Mouse (Mus musculus): ENCODE measurements around the gene Kalrn.

Kalrn gene

DNA sequence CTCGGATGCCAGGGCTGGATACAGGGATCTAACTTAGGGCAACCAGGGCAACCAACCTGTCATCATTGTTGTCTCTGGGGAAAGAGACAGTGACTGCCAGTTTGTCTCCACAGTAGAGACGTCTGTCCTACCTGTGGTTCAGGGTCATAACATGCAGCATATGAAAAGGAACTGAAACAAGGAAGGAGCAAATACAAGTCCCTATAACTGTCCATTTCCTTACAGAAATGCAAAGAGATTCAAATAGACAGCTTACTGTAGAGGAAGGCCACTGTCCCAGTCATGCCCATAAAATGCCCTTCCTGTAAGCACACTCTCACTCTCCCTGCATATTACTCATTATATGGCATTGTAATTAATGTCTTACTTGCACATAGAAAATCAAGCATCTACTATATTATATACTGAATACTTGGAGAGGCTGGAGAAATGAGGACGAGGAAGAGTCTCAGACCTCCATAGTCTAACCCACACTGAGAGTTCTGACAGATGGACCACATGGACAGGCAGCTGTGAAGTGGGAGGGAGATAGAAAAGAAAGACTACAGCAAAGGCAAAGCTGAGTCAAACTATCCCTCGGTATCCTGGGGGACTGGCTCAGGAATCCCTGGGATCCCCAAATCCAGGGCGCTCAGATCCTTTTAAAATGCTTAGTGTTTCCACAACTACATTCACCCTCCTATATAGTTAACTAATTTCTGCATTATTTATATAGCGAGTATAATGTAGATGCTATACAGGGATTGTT lies 530.1 kb downstream of the Kalrn start:
- DNase-seq (ENCODE audit: low read depth, low spot score) = no peak

- DNase-seq (ENCODE audit: low read depth, low spot score) = no peak
Measured at GRCm38 (mm10) chr16:34042586-34042985, 530.7 kb downstream of the Kalrn start.

DNA sequence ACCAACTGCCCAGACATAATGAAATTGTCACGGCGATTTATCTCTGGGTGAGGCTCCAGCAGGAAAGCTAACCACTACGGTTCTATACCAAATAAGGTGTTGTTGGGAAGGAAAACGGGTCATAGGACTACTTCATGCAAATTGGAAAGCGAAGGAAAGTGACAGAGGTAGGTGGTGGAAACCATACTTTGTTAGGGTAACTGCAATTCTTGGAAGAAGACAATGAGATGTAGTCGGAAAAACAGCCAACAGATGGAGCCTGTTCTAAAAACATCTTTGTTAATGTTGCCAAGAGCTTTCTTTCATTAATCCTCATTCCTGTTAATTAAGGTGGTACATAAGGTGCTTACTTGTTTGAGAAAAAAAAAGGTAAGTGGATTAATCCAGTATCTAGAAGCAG lies 533.1 kb downstream of the Kalrn start:
- no peak for DNase-seq (ENCODE audit: low read depth, low spot score)

GRCm38 (mm10) chr16:34039736-34040135 lies 533.6 kb downstream of the Kalrn start:
- DNase-seq (ENCODE audit: low read depth, low spot score) = no peak

DNA sequence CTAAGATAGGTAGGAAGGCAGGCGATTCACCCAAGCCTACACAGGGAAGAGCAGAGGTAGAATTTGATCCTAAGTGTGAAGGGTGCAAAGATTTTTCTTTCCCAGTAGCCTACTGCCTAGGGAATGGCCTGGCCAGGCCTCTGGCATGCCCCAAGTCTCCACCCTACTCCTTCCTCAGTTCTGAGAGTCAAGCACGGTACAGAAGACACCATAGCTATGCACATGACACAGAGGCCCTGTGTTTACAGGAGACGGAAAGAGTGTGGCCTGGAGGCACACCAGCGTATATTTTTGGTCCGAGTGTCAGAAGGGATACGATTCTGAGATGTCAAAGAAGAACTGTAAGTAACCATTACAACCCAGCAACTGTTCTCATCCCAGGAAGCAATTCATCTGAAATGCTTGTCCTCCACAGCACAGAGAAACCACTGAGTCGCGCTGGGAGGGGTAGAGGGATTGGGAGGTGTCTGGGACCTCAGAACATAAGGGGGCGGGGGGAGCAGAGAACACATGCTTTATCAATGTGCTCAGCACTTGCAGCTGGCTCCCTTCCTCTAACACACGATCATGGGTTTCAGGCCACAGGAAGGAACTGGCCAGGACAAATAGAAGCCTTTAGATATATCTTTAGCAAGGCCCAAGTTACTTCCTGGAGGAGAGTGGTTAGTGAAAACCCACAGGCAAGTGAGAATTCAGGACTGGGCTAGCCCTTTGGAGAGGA lies 536.8 kb downstream of the Kalrn start:
- no peak for DNase-seq (ENCODE audit: low read depth, low spot score)

DNA sequence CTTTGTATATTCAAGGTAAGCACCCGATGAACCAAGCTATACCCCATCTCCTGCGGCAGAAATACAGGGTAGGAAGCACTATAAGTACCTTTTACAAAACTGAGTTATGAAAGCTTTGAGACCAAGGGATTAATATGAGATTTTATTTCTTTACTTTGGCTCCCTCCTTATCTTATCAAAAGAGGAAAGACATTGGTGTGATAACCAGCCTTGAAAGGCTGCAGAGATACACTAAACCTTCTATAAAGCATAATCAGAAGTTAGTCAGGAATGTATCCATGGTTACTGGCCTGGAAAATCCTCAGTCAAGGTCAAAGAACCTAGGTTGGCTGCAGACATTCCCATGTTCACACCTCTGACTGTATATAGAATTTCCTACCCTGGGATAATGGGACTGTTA lies 537.6 kb downstream of the Kalrn start:
- DNase-seq (ENCODE audit: low read depth, low spot score) = no peak

GRCm38 (mm10) chr16:34034267-34034666 lies 539.1 kb downstream of the Kalrn start:
- DNase-seq (ENCODE audit: low read depth, low spot score) = no peak

- DNase-seq (ENCODE audit: low read depth, low spot score) = no peak
Measured at GRCm38 (mm10) chr16:34032011-34032645, 541.2 kb downstream of the Kalrn start.

GRCm38 (mm10) chr16:34031565-34031964 lies 541.8 kb downstream of the Kalrn start:
- no peak for DNase-seq (ENCODE audit: low read depth, low spot score)

GRCm38 (mm10) chr16:34030379-34030778 lies 543.0 kb downstream of the Kalrn start:
- peak; percentile 21 for DNase-seq (ENCODE audit: low read depth, low spot score)

- no peak for DNase-seq (ENCODE audit: low read depth, low spot score)
Measured at GRCm38 (mm10) chr16:34029790-34030189, 543.5 kb downstream of the Kalrn start.

GRCm38 (mm10) chr16:34017241-34017640 lies 556.1 kb downstream of the Kalrn start:
- DNase-seq (ENCODE audit: low read depth, low spot score) = no peak

- DNase-seq (ENCODE audit: low read depth, low spot score) = no peak
Measured at GRCm38 (mm10) chr16:34011991-34012845, 561.1 kb downstream of the Kalrn start.

GRCm38 (mm10) chr16:34009567-34009966 lies 563.8 kb downstream of the Kalrn start:
- no peak for DNase-seq (ENCODE audit: low read depth, low spot score)

- no peak for DNase-seq (ENCODE audit: low read depth, low spot score)
Measured at GRCm38 (mm10) chr16:34005986-34006385, 567.3 kb downstream of the Kalrn start.

GRCm38 (mm10) chr16:34004128-34004578 lies 569.2 kb downstream of the Kalrn start:
- DNase-seq (ENCODE audit: low read depth, low spot score) = no peak

DNA sequence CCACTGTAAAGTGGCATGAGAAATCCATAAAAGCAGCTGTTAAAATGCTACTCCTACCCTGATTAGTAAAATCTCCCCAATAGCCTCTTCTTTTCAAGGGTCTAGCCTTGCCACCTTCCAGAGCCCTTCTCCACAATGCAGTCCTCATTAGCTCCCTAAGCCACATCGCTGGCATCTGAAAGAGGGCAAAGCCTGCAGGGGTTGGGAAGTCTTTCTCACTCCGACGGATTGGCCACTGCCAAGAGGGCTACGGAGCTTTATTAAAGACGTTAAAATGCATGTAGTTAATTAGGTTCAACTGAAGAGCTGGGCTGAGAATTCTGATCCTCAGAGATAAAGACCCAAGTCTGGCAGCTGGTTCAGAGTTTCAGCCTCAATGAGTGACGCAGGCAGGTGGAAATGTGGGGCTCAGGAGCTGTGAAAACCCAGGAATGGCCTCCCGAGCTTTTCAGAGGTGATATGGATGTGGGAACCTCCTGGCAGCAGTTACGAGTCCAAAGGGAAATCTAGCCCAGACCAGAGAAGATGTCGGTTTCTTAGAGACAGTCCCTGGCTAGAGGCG lies 569.7 kb downstream of the Kalrn start:
- no peak for DNase-seq (ENCODE audit: low read depth, low spot score)

GRCm38 (mm10) chr16:34000715-34001114 lies 572.6 kb downstream of the Kalrn start:
- DNase-seq (ENCODE audit: low read depth, low spot score) = no peak

DNA sequence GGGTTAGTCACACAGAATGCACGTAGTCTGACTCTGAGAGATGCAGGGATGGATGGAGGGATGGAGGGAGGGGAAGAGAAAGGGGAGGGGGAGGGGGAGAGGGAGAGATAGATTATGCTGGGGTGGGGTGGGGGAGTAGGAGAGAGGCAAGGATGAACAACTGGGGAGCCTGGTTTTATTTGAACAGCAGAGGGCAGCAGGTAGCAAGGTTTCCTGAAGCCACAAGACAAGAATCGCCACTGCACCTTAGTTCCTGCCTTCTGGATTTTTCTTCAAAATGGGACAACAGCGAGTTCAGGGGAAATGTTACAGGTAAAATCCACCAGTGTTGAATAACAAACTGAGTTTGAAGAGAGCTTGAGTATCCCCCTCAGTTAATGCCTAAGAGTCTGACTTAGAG lies 573.9 kb downstream of the Kalrn start:
- DNase-seq (ENCODE audit: low read depth, low spot score) = peak; percentile 65

- no peak for DNase-seq (ENCODE audit: low read depth, low spot score)
Measured at GRCm38 (mm10) chr16:33998011-33998410, 575.3 kb downstream of the Kalrn start.

DNA sequence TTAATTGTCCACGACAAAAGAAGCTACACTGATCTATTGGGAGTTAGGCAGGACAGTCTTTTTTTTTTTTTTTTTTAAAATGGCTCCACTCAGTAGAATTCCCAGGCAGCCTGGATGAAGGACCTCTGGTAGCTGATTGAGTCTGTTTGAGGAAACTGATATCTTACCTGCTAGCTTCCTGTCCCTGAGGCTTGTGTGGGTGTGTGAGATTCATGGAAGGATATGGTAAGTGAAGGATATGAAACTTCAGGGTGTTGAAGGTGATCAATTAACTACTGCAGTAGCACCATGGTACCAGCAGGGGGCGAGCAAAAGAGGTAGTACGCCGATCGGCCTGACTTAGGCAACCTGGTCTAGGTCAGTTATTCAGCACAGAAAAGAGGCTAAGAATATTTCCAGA lies 577.3 kb downstream of the Kalrn start:
- DNase-seq (ENCODE audit: low read depth, low spot score) = peak; percentile 73

All from ES-CJ7 (cell line).